27 mouse cellular contexts compared by ENCODE assay signal in genomic region chr11:29812475-29812874, GRCm38 (mm10). TPM values are rescaled to one million over a fixed set of nuclear protein-coding genes. Genes with fewer than 3 reads are reported as not detected.
DNase-seq lines count a peak whose midpoint lies in the region; ATAC-seq and TF ChIP-seq lines count a peak whose summit lies in the region.
"Had no signal": no experiment of that assay in that cellular context is flagged by ENCODE, and none has a peak within 500 bp of the region (broad histone marks: within the 10 kb centered on the region; RNA-seq: fewer than 3 reads in every experiment).

No protein-coding gene starts in this region.

- dilution Hi-C loops in CH12.LX (cut with MboI; ENCODE audit: extremely low pct_ligation_motif_present, extremely low pct_unique_long_range_greater_than_20kb, low sequenced_read_pairs) = no loop called here

- no peaks in the 10 kb centered on the region for H3K9me3 ChIP-seq in kidney, embryonic 14.5 days (ENCODE audit: control insufficient read depth, low read length)
- H3K9me3 ChIP-seq in liver, embryonic 14.5 days (ENCODE audit: control insufficient read depth, low read length) = no peaks in the 10 kb centered on the region
- H3K9me3 ChIP-seq in CH12.LX (replicated peaks; ENCODE audit: low read length) = no peaks in the 10 kb centered on the region
- H3K9me3 ChIP-seq: G1E; heart, embryonic 10.5 days; hindbrain, embryonic 12.5 days; limb, embryonic 13.5 days; neural tube, embryonic 12.5 days had no signal

- no peak for TF ChIP-seq EP300 in liver, embryonic 14.5 days (IDR thresholded peaks at IDR 0.05; ENCODE audit: low read depth)
- TF ChIP-seq EP300 in CH12.LX (IDR thresholded peaks at IDR 0.05; ENCODE audit: low read length) = no peak

- peak; percentile 39; the same call in 1 of the 2 replicates for ATAC-seq in kidney, embryonic 14.5 days (ENCODE audit: low FRiP score, low TSS enrichment)
- ATAC-seq in liver, embryonic 14.5 days (ENCODE audit: insufficient read depth) = no peak
- ATAC-seq: forebrain, embryonic 16.5 days; midbrain, embryonic 16.5 days; Patski had no signal

- no peaks in the 10 kb centered on the region for H3K79me2 ChIP-seq in CH12.LX (replicated peaks; ENCODE audit: control insufficient read depth, extremely low read depth, insufficient read depth, poor library complexity, severe bottlenecking)

- TF ChIP-seq CTCF in liver, embryonic 14.5 days (IDR thresholded peaks at IDR 0.05; ENCODE audit: low read depth) = peak; percentile 25
- TF ChIP-seq CTCF in CH12.LX (conservative IDR thresholded peaks at IDR 0.05 in 1 of 2, IDR thresholded peaks at IDR 0.05 in 1 of 2; ENCODE audit: low read depth in 2 of 2, low read length in 2 of 2) = peak in 1 of 2 experiments; percentile 71; a peak in 2 of 4 replicates
- no peak for TF ChIP-seq CTCF in cortical plate, adult 2 months (IDR thresholded peaks at IDR 0.05; ENCODE audit: extremely low read depth, insufficient read depth, low read length)

- H3K4me1 ChIP-seq in kidney, embryonic 14.5 days (ENCODE audit: control insufficient read depth, insufficient read depth, low read length) = no peaks in the 10 kb centered on the region
- H3K4me1 ChIP-seq in liver, embryonic 14.5 days (replicated peaks; ENCODE audit: control insufficient read depth in 2 of 2, insufficient read depth in 2 of 2, low read length in 1 of 2) = peaks cover 32 to 43% of the 10 kb centered on the region in 2 experiments
- H3K4me1 ChIP-seq in CH12.LX (ENCODE audit: control insufficient read depth in 1 of 2, insufficient read depth in 2 of 2) = peaks cover 13 to 49% of the 10 kb centered on the region in 2 experiments
- H3K4me1 ChIP-seq in cortical plate, adult 2 months (ENCODE audit: control insufficient read depth, insufficient read depth, low read length) = peaks cover 10% of the 10 kb centered on the region
- H3K4me1 ChIP-seq: hindbrain, embryonic 12.5 days; neural tube, embryonic 12.5 days had no signal

- no peak overlapping the region for H3K4me2 ChIP-seq in kidney, embryonic 14.5 days (replicated peaks; ENCODE audit: low read depth, low read length)
- no peak overlapping the region for H3K4me2 ChIP-seq in liver, embryonic 14.5 days (ENCODE audit: low read depth)
- H3K4me2 ChIP-seq in CH12.LX (ENCODE audit: insufficient read depth, low read depth, poor library complexity, severe bottlenecking) = no peak overlapping the region
- H3K4me2 ChIP-seq: hindbrain, embryonic 12.5 days; limb, embryonic 13.5 days; midbrain, embryonic 11.5 days; neural tube, embryonic 12.5 days had no signal

- no peaks in the 10 kb centered on the region for H3K36me3 ChIP-seq in kidney, embryonic 14.5 days (ENCODE audit: control insufficient read depth, insufficient read depth, low read length)
- H3K36me3 ChIP-seq in liver, embryonic 14.5 days (replicated peaks; ENCODE audit: control insufficient read depth, insufficient read depth, low read depth) = no peaks in the 10 kb centered on the region
- no peaks in the 10 kb centered on the region for H3K36me3 ChIP-seq in CH12.LX (replicated peaks in 1 of 2; ENCODE audit: control insufficient read depth in 1 of 2, insufficient read depth in 1 of 2, low read length in 1 of 2)
- H3K36me3 ChIP-seq: G1E; heart, embryonic 10.5 days; hindbrain, embryonic 12.5 days; limb, embryonic 13.5 days; neural tube, embryonic 12.5 days had no signal

- no peak overlapping the region for H3K4me3 ChIP-seq in kidney, embryonic 14.5 days (ENCODE audit: low read length)
- no peak overlapping the region for H3K4me3 ChIP-seq in liver, embryonic 14.5 days (ENCODE audit: insufficient read depth in 1 of 2, low read depth in 2 of 2, low read length in 2 of 2)
- H3K4me3 ChIP-seq in CH12.LX (replicated peaks in 1 of 3; ENCODE audit: low read depth in 2 of 3, low read length in 2 of 3, poor library complexity in 1 of 3) = no peak overlapping the region
- no peak overlapping the region for H3K4me3 ChIP-seq in cortical plate, adult 2 months (ENCODE audit: insufficient read depth, low read length)
- H3K4me3 ChIP-seq: erythroblast, embryonic 14.5 days; heart, embryonic 10.5 days; hindbrain, embryonic 12.5 days; limb, embryonic 13.5 days; neural tube, embryonic 12.5 days had no signal

- WGBS in kidney, embryonic 14.5 days = 25% methylated on average over 3 of the region's 3 CpGs
- WGBS in liver, embryonic 14.5 days (ENCODE audit: insufficient replicate concordance) = 68% methylated on average over 3 of the region's 3 CpGs

- no peaks in the 10 kb centered on the region for H3K27me3 ChIP-seq in kidney, embryonic 14.5 days (ENCODE audit: control insufficient read depth, insufficient read depth, low read length)
- no peaks in the 10 kb centered on the region for H3K27me3 ChIP-seq in liver, embryonic 14.5 days (ENCODE audit: control insufficient read depth, insufficient read depth, low read length)
- no peaks in the 10 kb centered on the region for H3K27me3 ChIP-seq in CH12.LX (replicated peaks)
- H3K27me3 ChIP-seq: hindbrain, embryonic 12.5 days; limb, embryonic 13.5 days; neural tube, embryonic 12.5 days; Patski had no signal

- no peak for TF ChIP-seq POLR2A in CH12.LX (IDR thresholded peaks at IDR 0.05; ENCODE audit: low read depth, low read length)
- no peak for TF ChIP-seq POLR2A in cortical plate, adult 2 months (IDR thresholded peaks at IDR 0.05; ENCODE audit: extremely low read depth, insufficient read depth, low read length)

- no peak overlapping the region for H3K9ac ChIP-seq in kidney, embryonic 14.5 days (ENCODE audit: low read depth, low read length)
- H3K9ac ChIP-seq in liver, embryonic 14.5 days (replicated peaks) = no peak overlapping the region
- no peak overlapping the region for H3K9ac ChIP-seq in CH12.LX (ENCODE audit: insufficient read depth, low read depth)
- H3K9ac ChIP-seq: hindbrain, embryonic 12.5 days; limb, embryonic 13.5 days; neural tube, embryonic 12.5 days had no signal

- in situ Hi-C loops in CH12.LX (cut with MboI; ENCODE audit: low pct_ligation_motif_present, low pct_unique_long_range_greater_than_20kb, low sequenced_read_pairs) = no loop called here

- no peak overlapping the region for H3K27ac ChIP-seq in kidney, embryonic 14.5 days (ENCODE audit: low read depth, low read length)
- H3K27ac ChIP-seq in liver, embryonic 14.5 days = no peak overlapping the region
- no peak overlapping the region for H3K27ac ChIP-seq in CH12.LX (ENCODE audit: insufficient read depth, low read depth)
- peak overlapping the region; percentile 83; the same call in 1 of the 2 replicates for H3K27ac ChIP-seq in cortical plate, adult 2 months (ENCODE audit: insufficient read depth, low read length)
- H3K27ac ChIP-seq: heart, embryonic 10.5 days; hindbrain, embryonic 12.5 days; limb, embryonic 13.5 days; neural tube, embryonic 12.5 days had no signal

- peak; percentile 70 for TF ChIP-seq RAD21 in CH12.LX (IDR thresholded peaks at IDR 0.05; ENCODE audit: low read depth, low read length)

- no peak for DNase-seq in kidney, postnatal 10 days
- no peak for DNase-seq in liver, embryonic 14.5 days (ENCODE audit: low read depth in 3 of 3, low spot score in 3 of 3)
- DNase-seq in liver = no peak
- no peak for DNase-seq in CH12.LX (ENCODE audit: extremely low read depth)
- DNase-seq in frontal cortex, postnatal 10 days (ENCODE audit: low spot score in 2 of 2) = no peak
- DNase-seq in thymus, postnatal 10 days (ENCODE audit: low spot score in 2 of 2) = no peak
- DNase-seq: adrenal gland, postnatal 14 days; cerebellum, adult 18-20 months; cerebellum, postnatal 10 days; gastrocnemius, postnatal 14 days; heart, postnatal 36 days; kidney, adult 11 months; layer of hippocampus, adult 9-11 months; lung, postnatal 36 days; right cerebral cortex, postnatal 25 days had no signal

TF ChIP-seq in CH12.LX, 34 proteins besides CTCF, POLR2A, EP300 and RAD21:
- TF ChIP-seq IRF4 (IDR thresholded peaks at IDR 0.05; ENCODE audit: low read depth, low read length) (peak; percentile 40; the same call in 1 of the 2 replicates), SIN3A (IDR thresholded peaks at IDR 0.05; ENCODE audit: low read length) (no peak), HCFC1 (IDR thresholded peaks at IDR 0.05; ENCODE audit: low read depth, low read length) (no peak), KAT2A (IDR thresholded peaks at IDR 0.05; ENCODE audit: insufficient replicate concordance, low read length) (no peak), ZNF384 (IDR thresholded peaks at IDR 0.05; ENCODE audit: low read depth, low read length) (no peak), POLR2AphosphoS2 (IDR thresholded peaks at IDR 0.05; ENCODE audit: low read depth, low read length) (no peak), ZC3H11A (IDR thresholded peaks at IDR 0.05; ENCODE audit: low read depth, low read length) (peak; percentile 45), NRF1 (IDR thresholded peaks at IDR 0.05; ENCODE audit: low read depth, low read length) (no peak), TCF12 (IDR thresholded peaks at IDR 0.05; ENCODE audit: low read depth, low read length) (0 out of 2 replicates have a peak, but pooled peaks have one; percentile 11), MAX (IDR thresholded peaks at IDR 0.05; ENCODE audit: low read length) (0 out of 2 replicates have a peak, but pooled peaks have one; percentile 12), MEF2A (IDR thresholded peaks at IDR 0.05; ENCODE audit: borderline replicate concordance, low read depth, low read length) (no peak), GABPA (IDR thresholded peaks at IDR 0.05; ENCODE audit: insufficient replicate concordance, low read depth, low read length) (no peak), SMC3 (IDR thresholded peaks at IDR 0.05; ENCODE audit: low read depth, low read length) (peak; percentile 86)

RNA-seq across cellular contexts. Expression of gene 4931440F15Rik, which starts 13.0 kb away (rescaled TPM):
- 0.06 and 0.08 TPM in 2 replicates for polyA plus RNA-seq in kidney, embryonic 14.5 days (2014; fragmentation: Nextera tagmentation; extraction: Ambion mirVana)
- 0.13 and 0.14 TPM in 2 replicates for polyA plus RNA-seq in liver, embryonic 14.5 days (2012; rRNA removed)
- 0.20 and 0.25 TPM in 2 replicates for polyA plus RNA-seq in liver, embryonic 14.5 days (2014; fragmentation: Nextera tagmentation; extraction: Ambion mirVana)
- total RNA-seq in CH12.LX (2012; rRNA removed) = 0.04 TPM in 1 of 2 replicates, not detected in the other
- total RNA-seq in CH12.LX (2014; rRNA removed) = not detected in 2 replicates
- polyA plus RNA-seq in CH12.LX (2012; ENCODE audit: insufficient read length, low read depth) = 0.08 TPM in 1 of 2 replicates, not detected in the other
- 0.90 and 1.2 TPM in 2 replicates for polyA plus RNA-seq in cortical plate, adult 2 months (2012; rRNA removed)
- polyA plus RNA-seq: erythroblast, embryonic 14.5 days; G1E; midbrain, embryonic 11.5 days had no signal
